Mouse (Mus musculus): Measurements from ENCODE around the gene Srms.

DNA sequence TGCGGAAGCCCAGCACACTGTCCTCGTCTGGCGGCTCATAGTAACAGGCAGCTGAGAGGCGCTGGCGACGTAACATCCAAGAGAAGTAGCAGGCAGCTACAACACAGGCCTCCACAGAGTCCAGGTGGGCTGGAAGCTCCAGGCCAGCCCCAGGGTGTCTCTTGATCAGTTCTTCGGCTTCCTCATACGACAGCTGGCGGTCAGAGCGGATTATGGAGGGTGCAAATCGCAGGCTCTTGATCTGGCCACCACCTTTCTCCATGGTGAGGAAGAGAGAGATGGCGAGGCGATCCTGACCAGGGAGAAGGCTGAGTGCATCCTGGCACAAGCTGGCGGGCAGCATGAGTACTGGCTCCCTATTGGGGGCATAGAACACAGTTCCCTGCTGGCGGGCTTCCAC lies 20.5 kb upstream of the Srms start:
- TF ChIP-seq CTCF (IDR thresholded peaks at IDR 0.05; ENCODE audit: insufficient read depth, low read depth, low read length) (no peak), POLR2A (IDR thresholded peaks at IDR 0.05; ENCODE audit: insufficient read depth, low read depth, low read length) (no peak)
